Mouse (Mus musculus) hindbrain, embryonic 15.5 days (tissue): ENCODE results near the gene Smarca4. TPM values are rescaled to one million over a fixed set of nuclear protein-coding genes. Genes with fewer than 3 reads are reported as not detected.

ENCODE experiments used
- ATAC-seq: fragments of 200-750 bp; cut with Nextera tagmentation; 2 replicates; pipeline ENCODE4 v1.8.0; 2017; ENCODE audit warnings: low read depth, moderate number of reproducible peaks, moderate TSS enrichment; ENCODE audit not compliant: low FRiP score
- H3K27ac ChIP-seq: fragments of 300-500 bp; sonication (generic); replicated peaks from 2 replicates; pipeline ENCODE4 v1.5.1; 2015; ENCODE audit warnings: mild to moderate bottlenecking, inconsistent platforms
- H3K27me3 ChIP-seq: fragments of 300-500 bp; sonication (generic); 2 replicates; pipeline ENCODE4 v1.6.1; 2015; ENCODE audit warnings: control low read depth, inconsistent platforms
- H3K36me3 ChIP-seq: fragments of 300-500 bp; sonication (generic); 2 replicates; pipeline ENCODE4 v1.6.1; 2015; ENCODE audit warnings: control low read depth, inconsistent platforms
- H3K4me1 ChIP-seq: fragments of 300-500 bp; sonication (generic); replicated peaks from 2 replicates; pipeline ENCODE4 v1.6.1; 2015; ENCODE audit warnings: control low read depth, inconsistent platforms
- H3K4me2 ChIP-seq: fragments of 300-500 bp; sonication (generic); 2 replicates; pipeline ENCODE4 v1.6.1; 2015; ENCODE audit warnings: moderate library complexity, mild to moderate bottlenecking, inconsistent platforms
- H3K4me3 ChIP-seq: fragments of 300-500 bp; sonication (generic); 2 replicates; pipeline ENCODE4 v1.5.1; 2015; ENCODE audit warnings: mild to moderate bottlenecking, inconsistent platforms
- H3K9ac ChIP-seq: fragments of 300-500 bp; sonication (generic); 2 replicates; pipeline ENCODE4 v1.6.1; 2015; ENCODE audit warnings: inconsistent platforms
- H3K9me3 ChIP-seq: fragments of 300-500 bp; sonication (generic); 2 replicates; pipeline ENCODE4 v1.6.1; 2016; ENCODE audit warnings: control low read depth, inconsistent platforms
- WGBS: fragments of 180-500 bp; shearing (Covaris S2); methylation state at CpG from one replicate; pipeline ENCODE4 v1.1.7; 2015; 5-methylcytosine and 5-hydroxymethylcytosine counted together
- polyA plus RNA-seq: library from polyadenylated mRNA; unstranded; fragments of >200 nt; fragmentation: Nextera tagmentation; extraction: Ambion mirVana; gene quantifications from 2 replicates; pipeline ENCODE4 v1.2.1, GENCODE M21; 2015

Smarca4 gene
- polyA plus RNA-seq, 1 experiment from 2014 or later = 139 TPM

- H3K36me3 ChIP-seq = peaks cover 78% of the 10 kb centered on the region
- H3K27me3 ChIP-seq = no peaks in the 10 kb centered on the region
- no peak overlapping the region for H3K4me3 ChIP-seq
- H3K9ac ChIP-seq = no peak overlapping the region
- no peak for ATAC-seq
- no peak overlapping the region for H3K27ac ChIP-seq
- 89% methylated on average over 4 of the region's 4 CpGs for WGBS
- H3K9me3 ChIP-seq = no peaks in the 10 kb centered on the region
- no peak overlapping the region for H3K4me2 ChIP-seq
- H3K4me1 ChIP-seq = no peaks in the 10 kb centered on the region
These were observed 90.1 kb downstream of the Smarca4 start for GRCm38 (mm10) chr9:21706085-21706484.

- no peak overlapping the region for H3K4me3 ChIP-seq
- no peak overlapping the region for H3K4me2 ChIP-seq
- H3K27ac ChIP-seq = no peak overlapping the region
- no peaks in the 10 kb centered on the region for H3K9me3 ChIP-seq
- no peaks in the 10 kb centered on the region for H3K4me1 ChIP-seq
- no peak overlapping the region for H3K9ac ChIP-seq
- WGBS = 93% methylated on average over 8 of the region's 8 CpGs
- peak; percentile 67; the same call in 1 of the 2 replicates for ATAC-seq
- H3K27me3 ChIP-seq = no peaks in the 10 kb centered on the region
- peaks cover 71% of the 10 kb centered on the region for H3K36me3 ChIP-seq
These were observed 90.8 kb downstream of the Smarca4 start for GRCm38 (mm10) chr9:21706586-21707265.

GRCm38 (mm10) chr9:21709340-21709739 lies 93.4 kb downstream of the Smarca4 start:
- no peaks in the 10 kb centered on the region for H3K9me3 ChIP-seq
- WGBS = 89% methylated on average over 3 of the region's 3 CpGs
- no peaks in the 10 kb centered on the region for H3K4me1 ChIP-seq
- H3K9ac ChIP-seq = no peak overlapping the region
- peaks cover 47% of the 10 kb centered on the region for H3K36me3 ChIP-seq
- no peaks in the 10 kb centered on the region for H3K27me3 ChIP-seq
- ATAC-seq = no peak
- no peak overlapping the region for H3K4me3 ChIP-seq
- no peak overlapping the region for H3K4me2 ChIP-seq
- H3K27ac ChIP-seq = no peak overlapping the region

- H3K27ac ChIP-seq = no peak overlapping the region
- 75% methylated on average over 4 of the region's 4 CpGs for WGBS
- H3K9ac ChIP-seq = no peak overlapping the region
- no peak overlapping the region for H3K4me2 ChIP-seq
- no peaks in the 10 kb centered on the region for H3K27me3 ChIP-seq
- H3K9me3 ChIP-seq = no peaks in the 10 kb centered on the region
- H3K4me1 ChIP-seq = no peaks in the 10 kb centered on the region
- no peak overlapping the region for H3K4me3 ChIP-seq
- H3K36me3 ChIP-seq = no peaks in the 10 kb centered on the region
- ATAC-seq = no peak
These were observed 99.3 kb downstream of the Smarca4 start for GRCm38 (mm10) chr9:21715298-21715697.

GRCm38 (mm10) chr9:21717015-21717414 lies 101.0 kb downstream of the Smarca4 start:
- 97% methylated on average over 2 of the region's 2 CpGs for WGBS
- no peak for ATAC-seq
- Histone ChIP-seq H3K9me3 (no peaks in the 10 kb centered on the region), H3K4me1 (no peaks in the 10 kb centered on the region), H3K27ac (no peak overlapping the region), H3K4me2 (no peak overlapping the region), H3K27me3 (no peaks in the 10 kb centered on the region), H3K9ac (no peak overlapping the region), H3K4me3 (no peak overlapping the region), H3K36me3 (no peaks in the 10 kb centered on the region)

- ATAC-seq = no peak
- WGBS = 68% methylated on average over 2 of the region's 2 CpGs
These were observed 105.1 kb downstream of the Smarca4 start for GRCm38 (mm10) chr9:21721036-21721435.

GRCm38 (mm10) chr9:21723377-21724146 lies 107.6 kb downstream of the Smarca4 start, which contains the start of gene Ldlr:
Ldlr (plus strand) TSS chr9:21723483.
- peak within 1 kb of the TSS; percentile 94 for H3K27ac ChIP-seq
- peak within 1 kb of the TSS; percentile 69 for H3K4me2 ChIP-seq
- H3K36me3 ChIP-seq = no peaks in the 10 kb centered on the region
- peaks cover 31% of the 10 kb centered on the region for H3K4me1 ChIP-seq
- no peaks in the 10 kb centered on the region for H3K27me3 ChIP-seq
- no peaks in the 10 kb centered on the region for H3K9me3 ChIP-seq
- ATAC-seq = peak; percentile 83
- under 1% methylated on average over 47 of the region's 47 CpGs for WGBS
- H3K9ac ChIP-seq = peak within 1 kb of the TSS; percentile 69
- peak within 1 kb of the TSS; percentile 74 for H3K4me3 ChIP-seq

More at GRCm38 (mm10) chr9:21721036-21721435, 105.1 kb downstream of the Smarca4 start:
- no peaks in the 10 kb centered on the region for H3K36me3 ChIP-seq
- peaks cover 23% of the 10 kb centered on the region for H3K4me1 ChIP-seq
- no peak overlapping the region for H3K4me2 ChIP-seq
- no peak overlapping the region for H3K9ac ChIP-seq
- no peak overlapping the region for H3K4me3 ChIP-seq
- H3K9me3 ChIP-seq = no peaks in the 10 kb centered on the region
- no peaks in the 10 kb centered on the region for H3K27me3 ChIP-seq
- H3K27ac ChIP-seq = no peak overlapping the region

GRCm38 (mm10) chr9:21724147-21724536 lies 108.2 kb downstream of the Smarca4 start:
- Histone ChIP-seq H3K36me3 (no peaks in the 10 kb centered on the region), H3K9me3 (no peaks in the 10 kb centered on the region), H3K4me3 (peak overlapping the region; percentile 74), H3K9ac (peak overlapping the region; percentile 69), H3K4me2 (peak overlapping the region; percentile 69), H3K27me3 (no peaks in the 10 kb centered on the region), H3K27ac (peak overlapping the region; percentile 94), H3K4me1 (peaks cover 31% of the 10 kb centered on the region)
- peak; percentile 96 for ATAC-seq
- 0% methylated on average over 18 of the region's 18 CpGs for WGBS

GRCm38 (mm10) chr9:21725224-21726121 lies 109.5 kb downstream of the Smarca4 start:
- 79% methylated on average over 23 of the region's 23 CpGs for WGBS
- Histone ChIP-seq H3K4me2 (peak overlapping the region; percentile 69), H3K27ac (0 out of 2 replicates have a peak overlapping the region, but pooled peaks have one; percentile 94), H3K36me3 (no peaks in the 10 kb centered on the region), H3K9ac (peak overlapping the region; percentile 52; the same call in 1 of the 2 replicates), H3K27me3 (no peaks in the 10 kb centered on the region), H3K9me3 (no peaks in the 10 kb centered on the region), H3K4me1 (peaks cover 34% of the 10 kb centered on the region), H3K4me3 (peak overlapping the region; percentile 74)
- ATAC-seq = no peak

- WGBS = 66% methylated on average over 14 of the region's 14 CpGs
- no peaks in the 10 kb centered on the region for H3K9me3 ChIP-seq
- peak overlapping the region; percentile 69 for H3K4me2 ChIP-seq
- H3K27ac ChIP-seq = no peak overlapping the region
- no peaks in the 10 kb centered on the region for H3K36me3 ChIP-seq
- no peak for ATAC-seq
- H3K4me1 ChIP-seq = peaks cover 34% of the 10 kb centered on the region
- H3K4me3 ChIP-seq = 0 out of 2 replicates have a peak overlapping the region, but pooled peaks have one; percentile 14
- no peaks in the 10 kb centered on the region for H3K27me3 ChIP-seq
- H3K9ac ChIP-seq = no peak overlapping the region
These were observed 110.4 kb downstream of the Smarca4 start for GRCm38 (mm10) chr9:21726218-21726975.

GRCm38 (mm10) chr9:21728261-21728832 lies 112.4 kb downstream of the Smarca4 start:
- ATAC-seq = no peak
- no peak overlapping the region for H3K4me3 ChIP-seq
- no peaks in the 10 kb centered on the region for H3K27me3 ChIP-seq
- no peak overlapping the region for H3K27ac ChIP-seq
- H3K4me1 ChIP-seq = peaks cover 27% of the 10 kb centered on the region
- WGBS = 92% methylated on average over 10 of the region's 10 CpGs
- H3K9me3 ChIP-seq = no peaks in the 10 kb centered on the region
- peaks cover 12% of the 10 kb centered on the region for H3K36me3 ChIP-seq
- H3K9ac ChIP-seq = no peak overlapping the region
- no peak overlapping the region for H3K4me2 ChIP-seq
